Mouse (Mus musculus) hindbrain, embryonic 15.5 days (tissue): ENCODE data around the gene Olfr1313. TPM values are rescaled to one million over a fixed set of nuclear protein-coding genes. Genes with fewer than 3 reads are reported as not detected.
"Not testable (repeated sequence)": the region's sequence is repeated elsewhere in the genome, so short reads cannot be mapped to it uniquely, and the experiment has no call there.

Experiments used
- ATAC-seq: fragments of 200-750 bp; cut with Nextera tagmentation; 2 replicates; pipeline ENCODE4 v1.8.0; 2017; ENCODE audit warnings: low read depth, moderate number of reproducible peaks, moderate TSS enrichment; ENCODE audit not compliant: low FRiP score
- H3K27ac ChIP-seq: fragments of 300-500 bp; sonication (generic); replicated peaks from 2 replicates; pipeline ENCODE4 v1.5.1; 2015; ENCODE audit warnings: mild to moderate bottlenecking, inconsistent platforms
- H3K27me3 ChIP-seq: fragments of 300-500 bp; sonication (generic); 2 replicates; pipeline ENCODE4 v1.6.1; 2015; ENCODE audit warnings: control low read depth, inconsistent platforms
- H3K36me3 ChIP-seq: fragments of 300-500 bp; sonication (generic); 2 replicates; pipeline ENCODE4 v1.6.1; 2015; ENCODE audit warnings: control low read depth, inconsistent platforms
- H3K4me1 ChIP-seq: fragments of 300-500 bp; sonication (generic); replicated peaks from 2 replicates; pipeline ENCODE4 v1.6.1; 2015; ENCODE audit warnings: control low read depth, inconsistent platforms
- H3K4me2 ChIP-seq: fragments of 300-500 bp; sonication (generic); 2 replicates; pipeline ENCODE4 v1.6.1; 2015; ENCODE audit warnings: moderate library complexity, mild to moderate bottlenecking, inconsistent platforms
- H3K4me3 ChIP-seq: fragments of 300-500 bp; sonication (generic); 2 replicates; pipeline ENCODE4 v1.5.1; 2015; ENCODE audit warnings: mild to moderate bottlenecking, inconsistent platforms
- H3K9ac ChIP-seq: fragments of 300-500 bp; sonication (generic); 2 replicates; pipeline ENCODE4 v1.6.1; 2015; ENCODE audit warnings: inconsistent platforms
- H3K9me3 ChIP-seq: fragments of 300-500 bp; sonication (generic); 2 replicates; pipeline ENCODE4 v1.6.1; 2016; ENCODE audit warnings: control low read depth, inconsistent platforms
- WGBS: fragments of 180-500 bp; shearing (Covaris S2); methylation state at CpG from one replicate; pipeline ENCODE4 v1.1.7; 2015; 5-methylcytosine and 5-hydroxymethylcytosine counted together
- polyA plus RNA-seq: library from polyadenylated mRNA; unstranded; fragments of >200 nt; fragmentation: Nextera tagmentation; extraction: Ambion mirVana; gene quantifications from 2 replicates; pipeline ENCODE4 v1.2.1, GENCODE M21; 2015

The Olfr1313 gene
- polyA plus RNA-seq: not detected in 2 replicates

GRCm38 (mm10) chr2:112077743-112078142 lies at the start of gene Olfr1313:
Gene Olfr1313 (minus strand): TSS chr2:112077843.
- Histone ChIP-seq H3K27me3 (no peaks in the 10 kb centered on the region), H3K4me3 (no peak within 1 kb of the TSS), H3K9me3 (no peaks in the 10 kb centered on the region), H3K27ac (no peak within 1 kb of the TSS), H3K36me3 (no peaks in the 10 kb centered on the region), H3K4me2 (no peak within 1 kb of the TSS), H3K9ac (no peak within 1 kb of the TSS), H3K4me1 (no peaks in the 10 kb centered on the region)
- no peak for ATAC-seq

- H3K9me3 ChIP-seq: no peaks in the 10 kb centered on the region
- H3K4me3 ChIP-seq: no peak within 1 kb of the TSS
- ATAC-seq: no peak
- H3K9ac ChIP-seq: no peak within 1 kb of the TSS
- H3K27ac ChIP-seq: no peak within 1 kb of the TSS
- no peaks in the 10 kb centered on the region for H3K27me3 ChIP-seq
- H3K4me1 ChIP-seq: no peaks in the 10 kb centered on the region
- H3K36me3 ChIP-seq: no peaks in the 10 kb centered on the region
- H3K4me2 ChIP-seq: no peak within 1 kb of the TSS
- WGBS: 78% methylated on average over 1 of the region's 1 CpGs
Observed at GRCm38 (mm10) chr2:112115340-112115739, 37.7 kb upstream of the Olfr1313 start, which contains the start of gene Olfr1315-ps1. Gene Olfr1315-ps1 (minus strand): TSS chr2:112115440.

- no peaks in the 10 kb centered on the region for H3K9me3 ChIP-seq
- H3K27me3 ChIP-seq: no peaks in the 10 kb centered on the region
- no peaks in the 10 kb centered on the region for H3K36me3 ChIP-seq
- H3K4me2 ChIP-seq: no peak within 1 kb of the TSS
- no peak for ATAC-seq
- no peak within 1 kb of the TSS for H3K27ac ChIP-seq
- H3K9ac ChIP-seq: no peak within 1 kb of the TSS
- H3K4me3 ChIP-seq: no peak within 1 kb of the TSS
- no peaks in the 10 kb centered on the region for H3K4me1 ChIP-seq
Observed at GRCm38 (mm10) chr2:112096681-112097080, 19.0 kb upstream of the Olfr1313 start, which contains the start of gene Olfr1314. Gene Olfr1314 (minus strand): TSS chr2:112096781.

GRCm38 (mm10) chr2:112050138-112050537 lies 27.5 kb downstream of the Olfr1313 start, which contains the start of gene Olfr1312:
Gene Olfr1312 (minus strand): TSS chr2:112050238.
- Histone ChIP-seq H3K27ac (no peak within 1 kb of the TSS), H3K4me2 (no peak within 1 kb of the TSS)
- WGBS: 43% methylated on average over 1 of the region's 1 CpGs

GRCm38 (mm10) chr2:112026971-112027370 lies 50.7 kb downstream of the Olfr1313 start:
- not testable (repeated sequence) for H3K4me1 ChIP-seq, H3K36me3 ChIP-seq, H3K9ac ChIP-seq, H3K9me3 ChIP-seq, H3K27ac ChIP-seq, ATAC-seq, H3K27me3 ChIP-seq, H3K4me3 ChIP-seq, H3K4me2 ChIP-seq
- WGBS: 50% methylated on average over 6 of the region's 6 CpGs

More at GRCm38 (mm10) chr2:112050138-112050537, 27.5 kb downstream of the Olfr1313 start, which contains the start of gene Olfr1312:
- no peaks in the 10 kb centered on the region for H3K4me1 ChIP-seq
- H3K27me3 ChIP-seq: no peaks in the 10 kb centered on the region
- H3K4me3 ChIP-seq: no peak within 1 kb of the TSS
- H3K36me3 ChIP-seq: no peaks in the 10 kb centered on the region
- no peaks in the 10 kb centered on the region for H3K9me3 ChIP-seq
- ATAC-seq: no peak
- no peak within 1 kb of the TSS for H3K9ac ChIP-seq

- no peak for ATAC-seq
- H3K4me3 ChIP-seq: no peak within 1 kb of the TSS
- H3K9me3 ChIP-seq: no peaks in the 10 kb centered on the region
- H3K4me1 ChIP-seq: no peaks in the 10 kb centered on the region
- no peak within 1 kb of the TSS for H3K9ac ChIP-seq
- no peaks in the 10 kb centered on the region for H3K36me3 ChIP-seq
- H3K27me3 ChIP-seq: no peaks in the 10 kb centered on the region
- no peak within 1 kb of the TSS for H3K27ac ChIP-seq
- 93% methylated on average over 2 of the region's 2 CpGs for WGBS
- H3K4me2 ChIP-seq: no peak within 1 kb of the TSS
Observed at GRCm38 (mm10) chr2:112024312-112024711, 53.3 kb downstream of the Olfr1313 start, which contains the start of gene Olfr1311. Gene Olfr1311 (minus strand): TSS chr2:112024412.

Other genes with a start within 250 kb of the Olfr1313 start
- not detected in 2 replicates for gene Olfr1305, start 200.7 kb downstream of the Olfr1313 start, polyA plus RNA-seq
- not detected in 2 replicates for gene Olfr1306, start 161.6 kb downstream of the Olfr1313 start, polyA plus RNA-seq
- gene Olfr1307, start 128.4 kb downstream of the Olfr1313 start, polyA plus RNA-seq: 0.01 TPM in 1 of 2 replicates, not detected in the other
- not detected in 2 replicates for gene Olfr1308, start 112.9 kb downstream of the Olfr1313 start, polyA plus RNA-seq
- not detected in 2 replicates for gene Olfr1309, start 87.6 kb downstream of the Olfr1313 start, polyA plus RNA-seq
- gene Olfr1310, start 65.1 kb downstream of the Olfr1313 start, polyA plus RNA-seq: not detected in 2 replicates
- gene Olfr1311, start 53.4 kb downstream of the Olfr1313 start, polyA plus RNA-seq: not detected in 2 replicates
- gene Olfr1312, start 27.6 kb downstream of the Olfr1313 start, polyA plus RNA-seq: not detected in 2 replicates
- gene Olfr1314, start 18.9 kb upstream of the Olfr1313 start, polyA plus RNA-seq: 0.05 TPM in 1 of 2 replicates, not detected in the other
- gene Olfr1315-ps1, start 37.6 kb upstream of the Olfr1313 start, polyA plus RNA-seq: not detected in 2 replicates
- not detected in 2 replicates for gene Olfr1316, start 57.1 kb upstream of the Olfr1313 start, polyA plus RNA-seq
- gene Olfr1317, start 62.5 kb upstream of the Olfr1313 start, polyA plus RNA-seq: not detected in 2 replicates
- gene Olfr1318, start 76.4 kb upstream of the Olfr1313 start, polyA plus RNA-seq: 0.07 and 0.16 TPM in 2 replicates
- gene Lpcat4, start 161.6 kb upstream of the Olfr1313 start, polyA plus RNA-seq: 24.4 and 27.4 TPM in 2 replicates
- 0.04 and 0.05 TPM in 2 replicates for gene Nutm1, start 181.4 kb upstream of the Olfr1313 start, polyA plus RNA-seq
- 180 and 199 TPM in 2 replicates for gene Nop10, start 184.1 kb upstream of the Olfr1313 start, polyA plus RNA-seq
- 16.4 and 16.9 TPM in 2 replicates for gene Slc12a6, start 188.0 kb upstream of the Olfr1313 start, polyA plus RNA-seq
- not detected in 2 replicates for gene Gm21985, start 188.5 kb upstream of the Olfr1313 start, polyA plus RNA-seq